Mouse (Mus musculus) stomach, embryonic 16.5 days (tissue): ENCODE measurements around the gene Myl12a. TPM values are rescaled to one million over a fixed set of nuclear protein-coding genes. Genes with fewer than 3 reads are reported as not detected.

Experiments used
- ATAC-seq: fragments of 200-750 bp; cut with Nextera tagmentation; 2 replicates; pipeline ENCODE4 v1.8.0; 2017; ENCODE audit warnings: moderate number of reproducible peaks, moderate TSS enrichment; ENCODE audit not compliant: insufficient read depth, low FRiP score
- H3K27ac ChIP-seq: fragments of 300-500 bp; sonication (generic); 2 replicates; pipeline ENCODE4 v1.5.1; 2014; ENCODE audit warnings: low read length
- H3K27me3 ChIP-seq: fragments of 300-500 bp; sonication (generic); 2 replicates; pipeline ENCODE4 v1.6.1; 2014; ENCODE audit warnings: low read length, control low read depth, mixed read lengths; ENCODE audit not compliant: control insufficient read depth, insufficient read depth
- H3K36me3 ChIP-seq: fragments of 300-500 bp; sonication (generic); 2 replicates; pipeline ENCODE4 v1.6.1; 2014; ENCODE audit warnings: low read length; ENCODE audit not compliant: control insufficient read depth, insufficient read depth
- H3K4me1 ChIP-seq: fragments of 300-500 bp; sonication (generic); 2 replicates; pipeline ENCODE4 v1.6.1; 2014; ENCODE audit warnings: low read length, control low read depth, mixed read lengths; ENCODE audit not compliant: control insufficient read depth, insufficient read depth
- H3K4me2 ChIP-seq: fragments of 300-500 bp; sonication (generic); 2 replicates; pipeline ENCODE4 v1.6.1; 2014; ENCODE audit warnings: low read depth, low read length, mixed read lengths
- H3K4me3 ChIP-seq: fragments of 300-500 bp; sonication (generic); replicated peaks from 2 replicates; pipeline ENCODE4 v1.5.1; 2014; ENCODE audit warnings: mild to moderate bottlenecking, low read length
- H3K9ac ChIP-seq: fragments of 300-500 bp; sonication (generic); 2 replicates; pipeline ENCODE4 v1.6.1; 2014; ENCODE audit warnings: low read length
- H3K9me3 ChIP-seq: fragments of 300-500 bp; sonication (generic); replicated peaks from 2 replicates; pipeline ENCODE4 v1.6.1; 2016; ENCODE audit warnings: low read length, control low read depth; ENCODE audit not compliant: control insufficient read depth
- WGBS: fragments of 180-500 bp; shearing (Covaris S2); extraction: QIAGEN DNeasy Blood & Tissue Kit; methylation state at CpG from one replicate; pipeline ENCODE4 v1.1.7; 2014; 5-methylcytosine and 5-hydroxymethylcytosine counted together
- polyA plus RNA-seq: library from polyadenylated mRNA; unstranded; fragments of >200 nt; fragmentation: Nextera tagmentation; extraction: Ambion mirVana; gene quantifications from 2 replicates; pipeline ENCODE4 v1.2.1, GENCODE M21; 2015

The Myl12a gene
- polyA plus RNA-seq, 1 experiment from 2014 or later: 584 TPM

DNA sequence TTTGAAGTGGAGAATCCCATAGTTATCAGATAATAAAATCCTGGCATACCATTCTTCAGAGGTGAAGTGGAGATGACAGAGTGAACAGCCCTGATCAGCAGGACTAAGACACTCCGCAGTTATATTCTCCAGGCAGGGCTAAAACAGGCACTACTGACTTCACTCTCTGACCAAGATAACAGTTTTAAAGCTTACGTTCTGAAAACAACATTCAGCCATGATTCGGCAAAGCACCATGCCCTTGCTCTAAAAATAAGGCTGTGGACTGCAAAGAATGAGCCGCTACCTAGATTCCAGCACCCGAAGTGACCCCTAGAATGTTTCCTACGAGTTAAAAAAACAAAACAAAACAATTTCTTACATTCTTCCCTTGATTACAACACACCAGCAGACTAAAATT is 4.8 kb downstream of the Myl12a start:
- WGBS: 71% methylated on average over 6 of the region's 6 CpGs
- Histone ChIP-seq H3K4me1 (peaks cover 34% of the 10 kb centered on the region), H3K9me3 (no peaks in the 10 kb centered on the region), H3K4me3 (no peak overlapping the region), H3K27ac (no peak overlapping the region), H3K4me2 (no peak overlapping the region), H3K36me3 (peaks cover 4% of the 10 kb centered on the region; the same call in 1 of the 2 replicates), H3K9ac (no peak overlapping the region), H3K27me3 (no peaks in the 10 kb centered on the region)
- ATAC-seq: no peak

DNA sequence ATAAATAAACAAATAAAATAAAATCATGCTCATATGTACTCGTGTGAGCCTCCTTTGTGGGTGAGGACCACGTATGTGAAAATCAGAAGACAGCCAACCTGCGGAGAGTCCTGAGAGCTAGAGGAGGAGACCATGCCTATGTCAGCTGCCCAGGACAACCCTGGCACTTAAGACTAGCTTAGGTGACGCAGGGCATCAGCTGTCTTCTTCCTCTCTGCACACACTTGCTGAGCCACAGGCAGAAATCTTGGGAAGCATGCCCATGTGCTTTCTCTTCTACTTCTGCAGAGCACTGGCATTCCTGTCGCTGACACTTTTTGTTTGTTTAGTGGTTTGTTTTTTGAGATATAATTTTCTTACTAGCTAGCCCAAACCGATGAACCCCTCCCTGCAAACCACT is 7.1 kb downstream of the Myl12a start:
- Histone ChIP-seq H3K9me3 (no peaks in the 10 kb centered on the region), H3K4me2 (no peak overlapping the region), H3K4me3 (no peak overlapping the region), H3K27ac (no peak overlapping the region), H3K36me3 (peaks cover 8% of the 10 kb centered on the region; the same call in 1 of the 2 replicates), H3K27me3 (no peaks in the 10 kb centered on the region), H3K9ac (no peak overlapping the region), H3K4me1 (peaks cover 43% of the 10 kb centered on the region)
- ATAC-seq: no peak
- WGBS: 85% methylated on average over 6 of the region's 6 CpGs

DNA sequence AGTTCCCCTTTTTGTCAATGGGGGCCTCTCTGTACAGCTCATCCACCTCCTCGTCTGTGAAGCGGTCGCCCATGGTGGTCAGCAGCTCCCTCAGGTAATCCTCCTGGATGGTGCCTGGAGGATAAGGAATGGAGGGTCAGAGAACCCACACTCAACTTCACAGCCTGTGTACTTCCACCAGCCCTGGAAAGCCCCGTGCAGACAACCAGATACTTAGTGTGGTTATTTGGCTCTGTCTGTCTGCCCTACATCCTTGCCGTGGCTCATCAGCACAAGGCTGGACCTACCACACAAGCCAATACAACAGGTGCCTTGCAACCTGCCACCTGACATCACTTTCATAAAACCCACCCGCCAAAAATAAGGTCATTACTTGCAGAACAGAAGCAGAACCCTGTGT is 8.0 kb downstream of the Myl12a start:
- H3K27ac ChIP-seq: no peak overlapping the region
- no peak for ATAC-seq
- H3K36me3 ChIP-seq: peaks cover 8% of the 10 kb centered on the region; the same call in 1 of the 2 replicates
- H3K4me1 ChIP-seq: peaks cover 38% of the 10 kb centered on the region
- no peaks in the 10 kb centered on the region for H3K27me3 ChIP-seq
- H3K4me2 ChIP-seq: no peak overlapping the region
- 75% methylated on average over 6 of the region's 6 CpGs for WGBS
- H3K4me3 ChIP-seq: no peak overlapping the region
- H3K9me3 ChIP-seq: no peaks in the 10 kb centered on the region
- H3K9ac ChIP-seq: no peak overlapping the region

DNA sequence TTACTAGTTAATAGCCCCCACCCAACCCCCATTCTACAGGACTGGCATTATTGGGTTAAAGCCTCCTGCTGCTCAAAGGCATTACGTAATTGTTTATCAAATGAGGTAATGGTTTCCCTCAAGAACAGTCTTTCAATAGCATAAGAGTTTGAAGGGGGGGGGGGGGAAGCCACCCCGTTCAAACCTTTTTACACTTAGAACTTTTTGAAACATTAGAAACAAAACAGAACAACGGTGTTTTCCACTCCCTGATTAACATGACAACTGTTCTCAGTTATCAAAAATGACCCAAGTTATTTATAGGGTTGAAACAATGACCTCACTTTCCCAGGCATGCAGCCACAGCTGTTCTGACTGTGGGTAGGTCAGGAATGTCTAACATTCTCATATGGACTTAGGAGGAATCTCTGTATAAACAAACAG is 9.3 kb downstream of the Myl12a start:
- Histone ChIP-seq H3K9ac (no peak overlapping the region), H3K27ac (peak overlapping the region; percentile 74), H3K36me3 (peaks cover 8% of the 10 kb centered on the region; the same call in 1 of the 2 replicates), H3K27me3 (no peaks in the 10 kb centered on the region), H3K4me1 (peaks cover 42% of the 10 kb centered on the region), H3K4me3 (no peak overlapping the region), H3K4me2 (peak overlapping the region; percentile 19; the same call in 1 of the 2 replicates), H3K9me3 (no peaks in the 10 kb centered on the region)
- 0 out of 2 replicates have a peak, but pooled peaks have one; percentile 33 for ATAC-seq
- WGBS: 9% methylated on average over 3 of the region's 3 CpGs

DNA sequence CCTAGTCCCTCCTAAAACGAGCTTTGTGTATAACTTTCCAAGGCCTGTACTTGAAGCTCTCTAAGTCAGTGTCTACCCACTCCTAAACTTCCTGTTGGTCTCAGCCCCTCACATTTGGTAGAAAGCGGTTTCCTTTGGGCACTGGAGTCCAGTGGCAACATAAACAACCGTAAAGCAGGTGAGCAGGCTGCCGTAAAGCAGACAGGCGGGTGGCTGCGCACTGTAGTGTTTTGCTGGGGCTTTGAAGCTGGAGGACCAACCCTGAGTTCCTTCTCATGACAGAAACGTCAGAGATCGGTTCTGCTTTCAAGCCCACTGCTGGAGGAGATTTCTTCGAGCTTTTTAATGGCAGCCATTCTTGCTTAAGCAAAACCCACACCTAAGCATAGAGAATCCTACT is 10.0 kb downstream of the Myl12a start:
- Histone ChIP-seq H3K4me3 (no peak overlapping the region), H3K4me2 (no peak overlapping the region), H3K9ac (no peak overlapping the region), H3K9me3 (no peaks in the 10 kb centered on the region), H3K27ac (peak overlapping the region; percentile 36), H3K27me3 (no peaks in the 10 kb centered on the region), H3K4me1 (peaks cover 41% of the 10 kb centered on the region), H3K36me3 (peaks cover 8% of the 10 kb centered on the region; the same call in 1 of the 2 replicates)
- WGBS: 72% methylated on average over 9 of the region's 9 CpGs
- no peak for ATAC-seq

DNA sequence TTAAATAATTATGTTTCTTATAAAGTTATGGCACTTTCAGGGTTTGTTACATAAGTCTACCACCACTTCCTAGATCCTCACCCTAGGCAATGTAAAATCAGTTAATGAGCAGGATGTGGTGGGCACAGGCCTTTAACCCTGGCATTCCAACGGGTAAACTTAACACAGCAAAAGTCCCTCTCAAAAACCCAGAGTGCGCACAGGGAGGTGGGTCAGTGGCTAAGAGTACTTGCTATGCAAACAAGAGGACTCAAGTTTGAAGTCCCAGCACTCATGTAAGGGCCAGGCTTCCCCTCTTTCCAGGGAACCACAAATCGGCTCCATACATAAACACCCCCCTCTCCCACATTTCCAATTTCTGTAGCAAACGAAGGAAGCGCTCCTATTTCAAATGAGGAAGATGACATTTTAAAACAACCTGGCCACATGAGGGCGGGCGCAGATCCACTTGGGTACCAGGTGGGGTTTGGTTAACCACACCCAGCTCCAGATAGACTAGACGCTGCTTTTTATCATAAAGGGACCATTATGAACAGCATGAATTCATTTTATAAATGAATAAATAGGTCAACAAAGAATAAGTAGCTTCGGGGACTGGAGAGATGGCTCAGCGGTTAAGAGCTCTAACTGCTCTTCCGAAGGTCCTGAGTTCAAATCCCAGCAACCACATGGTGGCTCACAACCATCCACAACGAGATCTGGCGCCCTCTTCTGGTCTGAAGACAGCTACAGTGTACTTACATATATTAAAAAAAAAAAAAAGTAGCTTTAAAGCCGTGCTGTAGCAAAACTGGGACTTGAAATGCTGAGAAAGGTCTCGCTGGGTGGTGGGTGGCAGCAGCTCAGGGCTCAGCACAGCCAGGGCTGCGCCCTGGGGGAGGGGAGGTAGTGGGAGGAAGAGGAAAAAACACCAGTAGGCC is 10.7 kb downstream of the Myl12a start:
- 0 out of 2 replicates have a peak overlapping the region, but pooled peaks have one; percentile 72 for H3K4me2 ChIP-seq
- ATAC-seq: no peak
- H3K4me3 ChIP-seq: no peak overlapping the region
- no peaks in the 10 kb centered on the region for H3K9me3 ChIP-seq
- no peak overlapping the region for H3K9ac ChIP-seq
- peak overlapping the region; percentile 93 for H3K27ac ChIP-seq
- H3K4me1 ChIP-seq: peaks cover 42% of the 10 kb centered on the region
- peaks cover 8% of the 10 kb centered on the region; the same call in 1 of the 2 replicates for H3K36me3 ChIP-seq
- H3K27me3 ChIP-seq: no peaks in the 10 kb centered on the region
- 79% methylated on average over 16 of the region's 16 CpGs for WGBS

DNA sequence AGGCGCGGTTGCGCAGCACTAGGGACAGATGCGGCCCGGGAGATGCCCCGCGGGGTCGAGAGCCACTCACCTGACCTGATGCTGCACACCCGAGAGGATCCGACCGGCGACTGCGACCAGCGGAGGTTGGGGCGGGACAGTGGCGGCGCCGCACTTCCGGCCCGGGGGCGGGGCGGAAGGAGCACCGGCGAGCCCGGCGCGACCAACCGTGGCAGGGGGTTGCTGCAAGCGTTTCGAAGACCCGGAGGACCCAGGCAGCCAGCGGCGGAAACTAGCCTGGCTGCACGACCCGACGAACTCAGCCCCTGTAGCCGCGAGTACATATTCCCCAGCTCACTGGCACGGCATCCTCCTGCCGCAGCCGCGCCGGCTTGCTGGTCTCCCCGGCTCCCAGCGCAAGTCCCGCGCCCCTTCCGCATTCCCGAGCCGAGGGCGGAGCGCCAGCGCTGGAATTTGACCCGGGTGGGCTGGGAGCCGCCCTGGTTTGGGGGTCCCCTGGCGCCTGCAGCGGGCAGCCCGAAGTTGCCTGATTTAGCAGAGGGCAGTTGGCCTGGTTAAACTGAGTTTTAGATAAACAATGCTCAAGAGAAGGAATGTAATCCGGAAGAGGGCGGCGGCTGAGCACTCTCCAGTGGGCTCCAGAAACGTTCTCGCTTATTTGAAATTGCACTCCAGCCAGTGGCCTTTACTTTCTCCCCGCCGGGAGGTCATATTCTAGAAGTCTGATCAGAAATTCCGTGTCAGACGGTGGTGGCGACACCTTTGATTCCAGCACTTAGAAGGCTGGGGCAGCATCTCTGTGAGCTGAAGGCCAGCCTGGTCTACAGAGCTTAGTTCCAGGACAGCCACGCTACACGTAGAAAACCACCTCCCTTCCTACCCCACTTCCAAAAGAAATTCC is 12.0 kb downstream of the Myl12a start:
- Histone ChIP-seq H3K9me3 (no peaks in the 10 kb centered on the region), H3K9ac (peak overlapping the region; percentile 92), H3K4me1 (peaks cover 46% of the 10 kb centered on the region), H3K4me2 (peak overlapping the region; percentile 72), H3K36me3 (peaks cover 12% of the 10 kb centered on the region; the same call in 1 of the 2 replicates), H3K27me3 (no peaks in the 10 kb centered on the region), H3K4me3 (peak overlapping the region; percentile 93), H3K27ac (peak overlapping the region; percentile 93)
- peak; percentile 87 for ATAC-seq
- 1% methylated on average over 69 of the region's 70 CpGs for WGBS

DNA sequence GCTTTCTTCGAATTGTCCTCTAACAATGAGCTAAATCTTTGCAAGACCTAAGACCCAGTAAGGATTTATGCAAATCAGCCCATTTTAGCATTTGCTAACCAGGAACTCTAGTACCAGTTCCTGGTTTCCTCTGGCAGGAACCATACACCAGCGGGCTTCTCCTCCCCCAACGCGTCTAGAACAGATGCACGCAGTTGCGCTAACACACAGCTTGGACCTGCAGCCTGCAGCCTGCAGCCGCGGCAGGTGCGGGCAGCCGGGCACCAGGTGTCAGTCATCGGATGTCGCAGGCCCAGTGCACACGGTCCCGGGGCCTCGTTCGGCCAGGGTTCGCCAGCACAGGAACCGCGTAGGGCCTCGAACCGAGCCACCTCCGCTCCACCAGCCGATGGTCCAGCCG is 12.7 kb downstream of the Myl12a start:
- Histone ChIP-seq H3K27me3 (no peaks in the 10 kb centered on the region), H3K9ac (peak overlapping the region; percentile 92), H3K36me3 (peaks cover 9% of the 10 kb centered on the region; the same call in 1 of the 2 replicates), H3K27ac (peak overlapping the region; percentile 93), H3K4me2 (peak overlapping the region; percentile 72), H3K4me1 (peaks cover 46% of the 10 kb centered on the region), H3K4me3 (peak overlapping the region; percentile 93), H3K9me3 (no peaks in the 10 kb centered on the region)
- ATAC-seq: peak; percentile 18; the same call in 1 of the 2 replicates
- WGBS: 2% methylated on average over 24 of the region's 24 CpGs
